In the genomic region with DNA sequence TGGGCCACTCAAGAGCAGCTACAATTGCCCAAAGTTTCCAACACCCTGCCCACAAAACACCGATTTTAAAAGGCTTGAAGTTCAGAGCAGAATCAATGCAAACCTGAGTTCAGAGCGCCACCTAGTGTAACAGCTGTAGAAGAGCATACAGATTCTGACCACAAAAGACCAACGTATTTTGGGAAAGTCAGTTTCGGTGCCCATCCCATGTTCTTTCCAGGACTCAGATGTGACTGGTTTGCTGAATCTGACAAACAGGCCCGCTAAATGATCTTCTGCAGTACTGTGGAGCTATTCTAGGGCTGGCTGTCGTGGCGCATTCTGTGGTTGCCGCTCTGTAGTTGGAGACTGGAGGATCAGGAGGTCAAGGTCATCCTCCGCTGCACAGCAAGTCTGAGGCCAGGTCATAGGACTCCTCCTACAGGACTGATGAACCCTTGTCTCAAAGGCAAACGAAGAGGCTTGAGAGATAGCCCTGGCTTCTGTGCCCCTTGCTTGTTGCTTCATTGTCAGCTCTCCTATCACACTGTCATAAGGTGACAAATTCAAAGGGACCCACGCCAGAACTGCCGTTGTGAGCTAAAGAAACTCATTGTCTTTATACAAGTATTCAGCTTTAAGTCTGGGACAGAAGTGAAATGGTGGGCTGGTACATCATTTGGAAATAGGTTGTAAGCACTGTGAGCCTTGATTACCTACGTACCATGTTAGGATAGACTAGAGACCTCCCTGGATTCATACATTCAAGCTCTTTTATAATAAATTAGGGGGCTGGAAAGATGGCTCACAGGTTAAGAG, we compare ENCODE assay signal across 8 mouse cellular contexts. TPM values are rescaled to one million over a fixed set of nuclear protein-coding genes. Genes with fewer than 3 reads are reported as not detected.
A peak's percentile ranks its signal among the peaks of the same experiment; 100 is the strongest.
DNase-seq lines count a peak whose midpoint lies in the region; ATAC-seq and TF ChIP-seq lines count a peak whose summit lies in the region.

No protein-coding gene starts in this region.

- peak overlapping the region; percentile 49; the same call in 1 of the 2 replicates for H3K9ac ChIP-seq in CH12.LX (ENCODE audit: insufficient read depth, low read depth)
- peak overlapping the region; percentile 58 for H3K9ac ChIP-seq in lung, embryonic 16.5 days (ENCODE audit: low read length)

- no peak for TF ChIP-seq EP300 in CH12.LX (IDR thresholded peaks at IDR 0.05; ENCODE audit: low read length)

- TF ChIP-seq RAD21 in CH12.LX (IDR thresholded peaks at IDR 0.05; ENCODE audit: low read depth, low read length), result peak; percentile 97

- H3K4me2 ChIP-seq in CH12.LX (ENCODE audit: insufficient read depth, low read depth, poor library complexity, severe bottlenecking), result peak overlapping the region; percentile 57
- peak overlapping the region; percentile 48 for H3K4me2 ChIP-seq in lung, embryonic 16.5 days (ENCODE audit: low read depth, low read length)

- no peak overlapping the region for H3K27ac ChIP-seq in CH12.LX (ENCODE audit: insufficient read depth, low read depth)
- peak overlapping the region; percentile 82 for H3K27ac ChIP-seq in heart, embryonic 10.5 days
- H3K27ac ChIP-seq in lung, embryonic 16.5 days (ENCODE audit: low read length), result no peak overlapping the region

- peaks cover 13% of the 10 kb centered on the region for H3K79me2 ChIP-seq in CH12.LX (replicated peaks; ENCODE audit: control insufficient read depth, extremely low read depth, insufficient read depth, poor library complexity, severe bottlenecking)

- DNase-seq in 3T3-L1 (ENCODE audit: low read depth, low spot score) (peak; percentile 83), CH12.LX (ENCODE audit: extremely low read depth) (peak; percentile 73)
- peak; percentile 62 to 76 for DNase-seq in cerebellum, postnatal 25 days
- DNase-seq in heart, embryonic 10.5 days (ENCODE audit: low spot score), result no peak
- peak; percentile 69 for DNase-seq in kidney, adult 9 months
- peak; percentile 81 for DNase-seq in retina, postnatal 1 day
- no peak for DNase-seq in ovary, postnatal 10 days (ENCODE audit: low spot score)

- no peak for TF ChIP-seq POLR2A in CH12.LX (IDR thresholded peaks at IDR 0.05; ENCODE audit: low read depth, low read length)

- H3K27me3 ChIP-seq in CH12.LX (replicated peaks), result no peaks in the 10 kb centered on the region
- no peaks in the 10 kb centered on the region for H3K27me3 ChIP-seq in heart, embryonic 10.5 days (ENCODE audit: insufficient read depth, poor library complexity, severe bottlenecking)
- no peaks in the 10 kb centered on the region for H3K27me3 ChIP-seq in lung, embryonic 16.5 days (ENCODE audit: control insufficient read depth, insufficient read depth, low read depth, low read length)

- dilution Hi-C loops in CH12.LX (cut with MboI; ENCODE audit: extremely low pct_ligation_motif_present, extremely low pct_unique_long_range_greater_than_20kb, low sequenced_read_pairs), result no loop called here

- in situ Hi-C loops in CH12.LX (cut with MboI; ENCODE audit: low pct_ligation_motif_present, low pct_unique_long_range_greater_than_20kb, low sequenced_read_pairs), result no loop called here

- H3K4me3 ChIP-seq in CH12.LX (replicated peaks in 1 of 3; ENCODE audit: low read depth in 2 of 3, low read length in 2 of 3, poor library complexity in 1 of 3), result peak overlapping the region in 1 of 3 experiments; percentile 16
- peak overlapping the region; percentile 35 for H3K4me3 ChIP-seq in heart, embryonic 10.5 days
- peak overlapping the region; percentile 20; the same call in 1 of the 2 replicates for H3K4me3 ChIP-seq in lung, embryonic 16.5 days (ENCODE audit: low read length)

- 25% methylated on average over 13 of the region's 13 CpGs for WGBS in heart, embryonic 10.5 days
- 21% methylated on average over 13 of the region's 13 CpGs for WGBS in lung, embryonic 16.5 days

- H3K9me3 ChIP-seq in CH12.LX (replicated peaks; ENCODE audit: low read length), result no peaks in the 10 kb centered on the region
- H3K9me3 ChIP-seq in heart, embryonic 10.5 days, result no peaks in the 10 kb centered on the region
- no peaks in the 10 kb centered on the region for H3K9me3 ChIP-seq in lung, embryonic 16.5 days (ENCODE audit: control insufficient read depth, low read length)

- peaks cover 3 to 5% of the 10 kb centered on the region in 2 experiments for H3K36me3 ChIP-seq in CH12.LX (replicated peaks in 1 of 2; ENCODE audit: control insufficient read depth in 1 of 2, insufficient read depth in 1 of 2, low read length in 1 of 2)
- H3K36me3 ChIP-seq in heart, embryonic 10.5 days, result peaks cover 5% of the 10 kb centered on the region
- H3K36me3 ChIP-seq in lung, embryonic 16.5 days (ENCODE audit: control insufficient read depth, insufficient read depth, low read length), result no peaks in the 10 kb centered on the region

- peak; percentile 87 to 98 for TF ChIP-seq CTCF in CH12.LX (conservative IDR thresholded peaks at IDR 0.05 in 1 of 2, IDR thresholded peaks at IDR 0.05 in 1 of 2; ENCODE audit: low read depth in 2 of 2, low read length in 2 of 2)

- peaks cover 12 to 40% of the 10 kb centered on the region in 2 experiments for H3K4me1 ChIP-seq in CH12.LX (ENCODE audit: control insufficient read depth in 1 of 2, insufficient read depth in 2 of 2)
- H3K4me1 ChIP-seq in heart, embryonic 10.5 days, result peaks cover 33% of the 10 kb centered on the region
- H3K4me1 ChIP-seq in lung, embryonic 16.5 days (replicated peaks; ENCODE audit: control insufficient read depth, insufficient read depth, low read length), result peaks cover 20% of the 10 kb centered on the region

- ATAC-seq in lung, embryonic 16.5 days (ENCODE audit: low read depth), result no peak

TF ChIP-seq in CH12.LX, 34 proteins besides CTCF, POLR2A, EP300 and RAD21:
- TF ChIP-seq MEF2A (IDR thresholded peaks at IDR 0.05; ENCODE audit: borderline replicate concordance, low read depth, low read length), result peak; percentile 40; the same call in 1 of the 2 replicates
- no peak for TF ChIP-seq E2F4 (IDR thresholded peaks at IDR 0.05; ENCODE audit: insufficient replicate concordance, low read depth, low read length)
- TF ChIP-seq SIN3A (IDR thresholded peaks at IDR 0.05; ENCODE audit: low read length), result peak; percentile 81; the same call in 1 of the 2 replicates
- TF ChIP-seq NELFE (IDR thresholded peaks at IDR 0.05; ENCODE audit: low read depth, low read length), result no peak; the same call in 1 of the 2 replicates
- TF ChIP-seq MAZ (IDR thresholded peaks at IDR 0.05; ENCODE audit: low read depth, low read length), result no peak
- TF ChIP-seq JUN (IDR thresholded peaks at IDR 0.05; ENCODE audit: insufficient read depth, low read depth, low read length), result no peak
- no peak for TF ChIP-seq POLR2AphosphoS2 (IDR thresholded peaks at IDR 0.05; ENCODE audit: low read depth, low read length)
- TF ChIP-seq JUND (conservative IDR thresholded peaks at IDR 0.05; ENCODE audit: low read depth, low read length), result no peak
- peak; percentile 51 for TF ChIP-seq ZC3H11A (IDR thresholded peaks at IDR 0.05; ENCODE audit: low read depth, low read length)
- peak; percentile 24; the same call in 1 of the 2 replicates for TF ChIP-seq HCFC1 (IDR thresholded peaks at IDR 0.05; ENCODE audit: low read depth, low read length)
- no peak for TF ChIP-seq KAT2A (IDR thresholded peaks at IDR 0.05; ENCODE audit: insufficient replicate concordance, low read length)
- no peak for TF ChIP-seq GABPA (IDR thresholded peaks at IDR 0.05; ENCODE audit: insufficient replicate concordance, low read depth, low read length)
- peak; percentile 88 for TF ChIP-seq SMC3 (IDR thresholded peaks at IDR 0.05; ENCODE audit: low read depth, low read length)
- peak; percentile 70 for TF ChIP-seq IRF4 (IDR thresholded peaks at IDR 0.05; ENCODE audit: low read depth, low read length)
- 0 out of 2 replicates have a peak, but pooled peaks have one; percentile 24 for TF ChIP-seq MYC (IDR thresholded peaks at IDR 0.05; ENCODE audit: low read depth, low read length)
- no peak for TF ChIP-seq CHD2 (IDR thresholded peaks at IDR 0.05; ENCODE audit: low read length)

RNA-seq across cellular contexts. Expression of gene Men1, which starts 2.9 kb away (rescaled TPM):
- total RNA-seq in CH12.LX (2012; rRNA removed) (42.9 and 43.0 TPM in 2 replicates), CH12.LX (2014; rRNA removed) (23.5 and 24.9 TPM in 2 replicates)
- 50.7 and 67.8 TPM in 2 replicates for polyA plus RNA-seq in CH12.LX (2012; ENCODE audit: insufficient read length, low read depth)
- polyA plus RNA-seq in heart, embryonic 10.5 days (2016; fragmentation: Nextera tagmentation; extraction: Ambion mirVana), result 67.2 and 80.8 TPM in 2 replicates
- polyA plus RNA-seq in lung, embryonic 16.5 days (2015; fragmentation: Nextera tagmentation; extraction: Ambion mirVana), result 70.9 and 76.9 TPM in 2 replicates

RNA-seq across cellular contexts. Expression of gene Map4k2, which starts 9.0 kb away (rescaled TPM):
- total RNA-seq in CH12.LX (2012; rRNA removed) (77.6 and 95.2 TPM in 2 replicates), CH12.LX (2014; rRNA removed) (55.5 and 56.7 TPM in 2 replicates)
- 119 and 127 TPM in 2 replicates for polyA plus RNA-seq in CH12.LX (2012; ENCODE audit: insufficient read length, low read depth)
- polyA plus RNA-seq in heart, embryonic 10.5 days (2016; fragmentation: Nextera tagmentation; extraction: Ambion mirVana), result 12.5 and 15.0 TPM in 2 replicates
- polyA plus RNA-seq in lung, embryonic 16.5 days (2015; fragmentation: Nextera tagmentation; extraction: Ambion mirVana), result 24.8 and 27.6 TPM in 2 replicates

RNA-seq across cellular contexts. Expression of gene Cdc42bpg, which starts 25.7 kb away (rescaled TPM):
- 4.1 and 4.2 TPM in 2 replicates for total RNA-seq in CH12.LX (2012; rRNA removed)
- total RNA-seq in CH12.LX (2014; rRNA removed), result 0.65 and 0.79 TPM in 2 replicates
- 2.3 and 2.6 TPM in 2 replicates for polyA plus RNA-seq in CH12.LX (2012; ENCODE audit: insufficient read length, low read depth)
- 0.33 and 0.38 TPM in 2 replicates for polyA plus RNA-seq in heart, embryonic 10.5 days (2016; fragmentation: Nextera tagmentation; extraction: Ambion mirVana)
- polyA plus RNA-seq in lung, embryonic 16.5 days (2015; fragmentation: Nextera tagmentation; extraction: Ambion mirVana), result 1.1 and 1.7 TPM in 2 replicates

RNA-seq across cellular contexts. Expression of gene Sf1, which starts 31.6 kb away (rescaled TPM):
- total RNA-seq in CH12.LX (2012; rRNA removed) (70.4 and 83.2 TPM in 2 replicates), CH12.LX (2014; rRNA removed) (54.5 and 64.7 TPM in 2 replicates)
- polyA plus RNA-seq in CH12.LX (2012; ENCODE audit: insufficient read length, low read depth), result 229 and 251 TPM in 2 replicates
- polyA plus RNA-seq in heart, embryonic 10.5 days (2016; fragmentation: Nextera tagmentation; extraction: Ambion mirVana), result 129 and 146 TPM in 2 replicates
- polyA plus RNA-seq in lung, embryonic 16.5 days (2015; fragmentation: Nextera tagmentation; extraction: Ambion mirVana), result 120 and 132 TPM in 2 replicates

RNA-seq across cellular contexts. Expression of gene Pygm, which starts 52.3 kb away (rescaled TPM):
- 0.47 and 0.63 TPM in 2 replicates for total RNA-seq in CH12.LX (2012; rRNA removed)
- total RNA-seq in CH12.LX (2014; rRNA removed), result 0.32 and 0.92 TPM in 2 replicates
- 1.2 and 2.0 TPM in 2 replicates for polyA plus RNA-seq in CH12.LX (2012; ENCODE audit: insufficient read length, low read depth)
- 103 and 214 TPM in 2 replicates for polyA plus RNA-seq in heart, embryonic 10.5 days (2016; fragmentation: Nextera tagmentation; extraction: Ambion mirVana)
- 28.6 and 36.1 TPM in 2 replicates for polyA plus RNA-seq in lung, embryonic 16.5 days (2015; fragmentation: Nextera tagmentation; extraction: Ambion mirVana)

Comparison
In these comparisons a context has a peak if more than half of its experiments do, and no peak if none do; other contexts are left out.
1. DNase-seq: peak in 3T3-L1 (single experiment), CH12.LX (single experiment), cerebellum, postnatal 25 days (2 of 2), kidney, adult 9 months (single experiment) and retina, postnatal 1 day (single experiment); none in heart, embryonic 10.5 days (single experiment) and ovary, postnatal 10 days (single experiment).